Mouse (Mus musculus) G1E (cell line): ENCODE data around the gene Gpha2.

Source experiments
- CTCF ChIP-seq: IDR thresholded peaks from 2 replicates; pipeline ENCODE4 v1.5.1; 2012; ENCODE audit warnings: low read depth, low read length, inconsistent platforms, mixed read lengths
- GATA1 ChIP-seq: IDR thresholded peaks from 2 replicates; pipeline ENCODE4 v1.6.1; 2012; ENCODE audit warnings: borderline replicate concordance, low read length, inconsistent platforms, mixed read lengths
- TAL1 ChIP-seq: conservative IDR thresholded peaks from 2 replicates; pipeline ENCODE4 v1.6.1; 2012; ENCODE audit warnings: low read depth, low read length, inconsistent platforms, mixed read lengths

- TF ChIP-seq CTCF (no peak), TAL1 (no peak), GATA1 (no peak)
Measured at GRCm38 (mm10) chr19:6270661-6271060, 44.5 kb downstream of the Gpha2 start.
